Mouse (Mus musculus) stomach, embryonic 14.5 days (tissue): ENCODE data around the gene Ikzf3. TPM values are rescaled to one million over a fixed set of nuclear protein-coding genes. Genes with fewer than 3 reads are reported as not detected.

Experiments
- ATAC-seq: fragments of 200-750 bp; cut with Nextera tagmentation; 2 replicates; pipeline ENCODE4 v1.8.0; 2017; ENCODE audit warnings: low read depth, moderate TSS enrichment; ENCODE audit not compliant: insufficient number of reproducible peaks, insufficient read depth, low FRiP score
- H3K27ac ChIP-seq: fragments of 300-500 bp; sonication (generic); 2 replicates; pipeline ENCODE4 v1.5.1; 2014; ENCODE audit warnings: mild to moderate bottlenecking, low read length, moderate library complexity, mixed read lengths
- H3K27me3 ChIP-seq: fragments of 300-500 bp; sonication (generic); 2 replicates; pipeline ENCODE4 v1.6.1; 2014; ENCODE audit warnings: low read length, control low read depth, mixed read lengths; ENCODE audit not compliant: control insufficient read depth, insufficient read depth
- H3K36me3 ChIP-seq: fragments of 300-500 bp; sonication (generic); 2 replicates; pipeline ENCODE4 v1.6.1; 2014; ENCODE audit warnings: mild to moderate bottlenecking, control low read depth, low read length, moderate library complexity, mixed read lengths; ENCODE audit not compliant: control insufficient read depth, insufficient read depth
- H3K4me1 ChIP-seq: fragments of 300-500 bp; sonication (generic); 2 replicates; pipeline ENCODE4 v1.6.1; 2014; ENCODE audit warnings: low read length, control low read depth, mixed read lengths; ENCODE audit not compliant: control insufficient read depth, insufficient read depth
- H3K4me2 ChIP-seq: fragments of 300-500 bp; sonication (generic); replicated peaks from 2 replicates; pipeline ENCODE4 v1.6.1; 2014; ENCODE audit warnings: low read depth, low read length, control low read depth
- H3K4me3 ChIP-seq: fragments of 300-500 bp; sonication (generic); 2 replicates; pipeline ENCODE4 v1.5.1; 2014; ENCODE audit warnings: low read depth, low read length, control low read depth
- H3K9ac ChIP-seq: fragments of 300-500 bp; sonication (generic); replicated peaks from 2 replicates; pipeline ENCODE4 v1.6.1; 2014; ENCODE audit warnings: low read depth, mild to moderate bottlenecking, control low read depth, low read length, moderate library complexity, mixed read lengths
- H3K9me3 ChIP-seq: fragments of 300-500 bp; sonication (generic); 2 replicates; pipeline ENCODE4 v1.6.1; 2016; ENCODE audit warnings: low read depth, low read length, control low read depth; ENCODE audit not compliant: control insufficient read depth
- WGBS: fragments of 180-500 bp; shearing (Covaris S2); extraction: QIAGEN DNeasy Blood & Tissue Kit; methylation state at CpG from one replicate; pipeline ENCODE4 v1.1.7; 2014; 5-methylcytosine and 5-hydroxymethylcytosine counted together
- polyA plus RNA-seq: library from polyadenylated mRNA; unstranded; fragments of >200 nt; fragmentation: Nextera tagmentation; extraction: Ambion mirVana; gene quantifications from 2 replicates; pipeline ENCODE4 v1.2.1, GENCODE M21; 2014

Gene Ikzf3
- polyA plus RNA-seq, 1 experiment from 2014 or later: 0.23 TPM

DNA sequence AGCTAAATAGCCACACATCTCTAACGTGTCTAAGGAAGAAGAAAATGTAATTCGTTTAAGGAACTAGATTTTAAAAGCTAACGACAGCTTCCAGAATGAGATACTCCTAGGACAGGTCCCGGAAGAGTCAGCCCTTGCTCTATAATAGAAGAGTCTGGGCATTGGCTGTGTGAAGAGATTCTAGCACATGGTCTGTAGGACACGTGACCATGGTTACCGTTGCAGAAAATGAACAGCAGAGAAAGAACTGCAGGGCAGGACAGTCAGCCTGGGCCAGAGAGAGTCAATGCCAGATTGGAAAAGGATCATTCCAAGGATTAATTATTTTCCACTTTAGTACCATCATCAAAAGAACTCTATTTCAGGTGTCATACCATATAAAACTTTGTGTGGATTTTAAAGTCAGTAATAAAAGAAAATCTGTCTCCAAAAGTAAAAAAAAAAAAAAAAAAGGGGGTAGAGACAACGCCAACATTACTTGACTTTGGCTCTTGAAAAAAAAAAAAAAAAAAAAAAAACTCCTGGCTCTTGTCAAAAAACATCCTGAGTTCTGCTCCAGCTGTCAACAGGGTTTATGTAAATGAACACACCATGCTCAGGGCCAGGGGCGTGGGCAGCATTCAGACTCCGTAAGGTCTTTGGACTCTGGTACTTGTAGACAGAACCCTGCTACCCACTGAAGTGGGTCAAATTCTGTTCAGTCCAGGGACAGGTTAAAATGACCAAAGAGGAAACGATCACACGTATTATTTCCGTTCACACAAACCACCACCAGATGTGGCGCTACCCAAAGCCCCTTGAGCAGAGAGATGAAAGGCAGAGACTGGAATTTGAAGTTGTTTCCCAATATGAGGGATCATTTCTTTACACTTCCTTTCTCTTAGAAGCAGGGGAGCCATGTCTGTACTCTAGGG is 66.5 kb downstream of the Ikzf3 start:
- H3K9me3 ChIP-seq: no peaks in the 10 kb centered on the region
- WGBS: 80% methylated on average over 13 of the region's 13 CpGs

DNA sequence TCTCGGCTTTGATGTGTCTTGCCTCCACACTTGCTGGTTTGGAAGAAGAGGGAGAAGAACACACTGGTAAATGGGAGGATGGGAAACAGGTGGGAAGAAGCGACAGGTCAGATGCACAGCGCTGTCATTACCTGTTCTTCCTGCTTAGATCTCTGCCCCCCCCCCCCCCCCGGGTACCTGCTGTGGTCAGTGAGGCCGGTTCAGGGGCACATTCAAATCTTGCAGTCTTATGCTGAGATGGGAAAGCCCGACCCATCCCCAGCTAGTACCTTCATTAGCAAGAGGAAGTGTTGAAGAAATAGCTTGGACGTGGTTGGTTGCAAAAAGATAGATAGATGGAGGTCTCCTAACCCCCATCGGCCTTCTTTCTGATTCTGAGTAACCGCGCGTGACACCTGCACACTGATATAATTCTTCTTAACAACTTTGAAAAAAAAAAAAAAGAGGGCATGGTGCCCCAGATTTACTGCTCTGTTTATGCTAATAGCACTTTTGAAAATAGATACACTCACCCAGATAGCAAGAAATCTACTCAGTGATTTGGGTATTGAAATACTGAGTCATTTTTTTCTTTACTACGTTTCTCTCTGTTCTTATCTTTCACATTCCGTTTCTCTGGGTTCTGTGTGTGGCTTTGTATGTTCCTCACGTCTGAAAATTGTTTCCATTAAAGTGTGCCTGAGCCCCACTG is 68.7 kb downstream of the Ikzf3 start:
- H3K9ac ChIP-seq: no peak overlapping the region
- H3K4me2 ChIP-seq: no peak overlapping the region
- no peak overlapping the region for H3K4me3 ChIP-seq
- H3K4me1 ChIP-seq: no peaks in the 10 kb centered on the region
- no peaks in the 10 kb centered on the region for H3K9me3 ChIP-seq
- no peaks in the 10 kb centered on the region for H3K36me3 ChIP-seq
- H3K27me3 ChIP-seq: no peaks in the 10 kb centered on the region
- WGBS: 62% methylated on average over 14 of the region's 14 CpGs
- no peak for ATAC-seq
- no peak overlapping the region for H3K27ac ChIP-seq

More for the DNA sequence above, 66.5 kb downstream of the Ikzf3 start:
- Histone ChIP-seq H3K27ac (no peak overlapping the region), H3K27me3 (no peaks in the 10 kb centered on the region), H3K36me3 (no peaks in the 10 kb centered on the region), H3K4me1 (no peaks in the 10 kb centered on the region), H3K4me3 (no peak overlapping the region), H3K4me2 (no peak overlapping the region), H3K9ac (no peak overlapping the region)
- ATAC-seq: no peak

DNA sequence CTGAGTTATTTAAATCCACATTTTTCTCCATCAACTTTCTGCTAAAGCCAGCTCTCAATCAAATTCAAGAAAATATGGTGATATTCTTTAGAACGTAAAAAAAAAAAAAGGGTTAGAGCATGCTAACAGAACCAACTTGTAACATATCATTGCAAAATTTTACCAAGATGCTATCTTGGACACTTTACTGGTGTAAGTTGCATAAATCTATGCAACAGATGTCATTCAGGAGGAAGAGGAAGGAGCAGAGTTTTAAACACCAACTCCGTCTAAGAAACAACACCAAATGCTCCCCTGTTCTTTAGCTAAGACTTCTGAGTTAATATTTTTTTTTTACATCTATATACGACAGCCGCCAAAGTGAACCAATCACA is 69.4 kb downstream of the Ikzf3 start:
- no peak for ATAC-seq
- no peak overlapping the region for H3K9ac ChIP-seq
- 73% methylated on average over 4 of the region's 4 CpGs for WGBS

DNA sequence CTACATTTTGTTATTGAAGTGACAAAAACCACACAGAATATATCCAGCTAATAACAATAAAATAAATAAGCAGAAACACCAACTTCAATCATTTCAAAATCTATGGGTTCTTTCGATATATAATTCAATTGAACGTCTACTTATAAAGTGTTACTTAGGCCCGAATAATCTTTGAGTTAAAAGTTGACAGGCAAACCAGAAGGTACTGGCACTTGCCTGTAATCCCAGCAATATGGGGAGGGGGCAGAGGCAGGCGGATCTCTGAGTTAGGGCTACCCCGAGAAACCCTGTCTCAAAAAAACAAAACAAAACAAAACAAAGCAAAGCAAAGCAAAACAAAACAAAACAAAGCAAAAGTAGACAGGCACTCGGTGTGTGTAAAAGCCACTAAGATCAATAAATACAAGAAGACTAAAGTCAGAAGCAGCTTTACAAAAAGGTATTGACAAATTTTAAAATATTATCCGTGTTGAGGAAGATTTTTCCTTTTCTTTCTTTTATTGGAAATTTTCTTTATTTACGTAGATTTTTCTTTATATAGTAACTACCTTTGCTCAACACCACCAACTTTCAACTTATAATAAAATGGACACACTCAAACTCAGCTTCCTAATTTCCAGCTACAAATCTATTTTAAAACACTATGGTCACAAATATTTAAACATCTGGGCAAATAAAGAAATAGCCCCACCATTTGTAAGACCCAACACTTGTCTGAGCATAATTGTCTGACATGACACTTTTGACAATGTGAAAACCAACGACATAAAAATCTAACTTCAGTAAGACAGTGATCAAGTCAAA is 70.0 kb downstream of the Ikzf3 start:
- ATAC-seq: no peak
- WGBS: 85% methylated on average over 9 of the region's 9 CpGs

More for the DNA sequence above, 69.4 kb downstream of the Ikzf3 start:
- Histone ChIP-seq H3K36me3 (no peaks in the 10 kb centered on the region), H3K4me3 (no peak overlapping the region), H3K4me2 (no peak overlapping the region), H3K27ac (no peak overlapping the region), H3K4me1 (no peaks in the 10 kb centered on the region), H3K9me3 (no peaks in the 10 kb centered on the region), H3K27me3 (no peaks in the 10 kb centered on the region)

DNA sequence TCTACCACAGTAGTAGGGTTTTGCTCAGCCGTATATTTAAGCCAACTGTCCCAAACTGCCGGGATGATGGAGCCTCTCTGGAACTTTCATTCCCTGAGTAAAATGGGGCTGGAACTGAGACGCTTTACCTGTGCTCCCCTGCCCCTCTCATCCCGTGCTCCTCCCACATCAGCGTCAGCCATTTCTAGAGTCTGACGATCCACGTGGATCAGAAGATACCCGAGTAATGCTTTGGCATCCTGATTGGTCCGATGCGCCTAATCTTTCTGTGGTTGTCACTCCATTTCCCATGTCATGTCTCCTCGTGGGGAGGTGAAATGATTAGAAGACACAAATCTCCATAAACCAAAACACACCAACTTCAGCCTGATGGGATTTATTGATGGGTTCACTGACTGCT is 70.9 kb downstream of the Ikzf3 start:
- Histone ChIP-seq H3K27ac (no peak overlapping the region), H3K4me3 (no peak overlapping the region), H3K9ac (no peak overlapping the region), H3K36me3 (no peaks in the 10 kb centered on the region), H3K9me3 (no peaks in the 10 kb centered on the region), H3K27me3 (no peaks in the 10 kb centered on the region), H3K4me1 (no peaks in the 10 kb centered on the region), H3K4me2 (no peak overlapping the region)
- ATAC-seq: no peak
- 87% methylated on average over 11 of the region's 11 CpGs for WGBS

More for the DNA sequence above, 70.0 kb downstream of the Ikzf3 start:
- no peak overlapping the region for H3K4me2 ChIP-seq
- H3K27me3 ChIP-seq: no peaks in the 10 kb centered on the region
- no peak overlapping the region for H3K4me3 ChIP-seq
- H3K36me3 ChIP-seq: no peaks in the 10 kb centered on the region
- no peaks in the 10 kb centered on the region for H3K4me1 ChIP-seq
- H3K9ac ChIP-seq: no peak overlapping the region
- H3K27ac ChIP-seq: no peak overlapping the region
- H3K9me3 ChIP-seq: no peaks in the 10 kb centered on the region

DNA sequence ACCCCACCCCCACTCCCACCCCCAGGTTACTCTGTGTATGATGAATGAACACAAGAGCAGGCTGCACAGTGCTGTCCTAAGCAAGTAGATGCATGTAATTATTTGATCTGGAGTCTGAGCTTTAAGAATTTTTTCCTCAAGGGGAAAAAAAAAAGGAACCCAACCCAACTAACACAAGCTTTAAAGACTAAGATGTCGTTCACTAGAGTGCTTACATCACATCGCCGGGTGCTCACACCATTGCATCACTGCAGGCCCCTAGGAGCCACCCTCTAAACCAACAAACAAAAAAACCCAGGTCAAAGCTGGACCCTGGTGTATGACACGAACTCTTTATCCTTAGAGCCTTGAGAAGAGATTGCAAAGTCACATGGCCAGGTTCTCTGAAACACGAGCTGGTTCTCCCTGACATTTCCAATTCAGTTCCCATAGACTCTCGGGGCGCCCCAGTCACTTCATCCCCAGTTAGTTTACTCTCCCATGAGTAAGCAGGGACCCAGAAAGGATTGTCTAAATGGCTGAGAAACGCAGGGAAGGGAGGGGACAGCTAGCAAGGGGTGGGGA is 71.8 kb downstream of the Ikzf3 start:
- WGBS: 50% methylated on average over 8 of the region's 8 CpGs
- no peak overlapping the region for H3K9ac ChIP-seq

DNA sequence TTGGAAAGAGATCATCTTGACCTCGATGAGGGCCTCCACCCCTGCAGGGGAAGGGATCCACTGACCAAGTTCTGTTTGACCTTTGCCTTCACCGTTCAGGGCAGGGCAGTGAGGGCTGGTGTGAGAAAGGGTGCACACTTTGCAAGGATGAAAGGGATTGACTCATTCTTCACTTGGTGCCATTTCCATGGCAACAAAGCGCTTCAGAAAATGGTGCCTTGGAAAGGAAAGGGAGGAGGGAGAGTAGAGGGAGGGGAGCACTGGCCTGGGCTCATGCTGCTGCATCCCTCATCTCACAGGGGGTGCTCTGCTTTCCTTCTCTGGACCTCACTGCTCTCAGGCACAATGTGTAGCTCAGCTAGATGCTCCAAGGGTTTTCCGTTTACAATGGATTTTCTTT is 73.1 kb downstream of the Ikzf3 start:
- no peaks in the 10 kb centered on the region for H3K36me3 ChIP-seq
- WGBS: 62% methylated on average over 4 of the region's 4 CpGs
- no peak overlapping the region for H3K9ac ChIP-seq
- no peaks in the 10 kb centered on the region for H3K27me3 ChIP-seq
- no peak overlapping the region for H3K4me3 ChIP-seq
- no peak for ATAC-seq
- no peak overlapping the region for H3K27ac ChIP-seq
- no peaks in the 10 kb centered on the region for H3K4me1 ChIP-seq
- no peak overlapping the region for H3K4me2 ChIP-seq
- no peaks in the 10 kb centered on the region for H3K9me3 ChIP-seq

More for the DNA sequence above, 71.8 kb downstream of the Ikzf3 start:
- no peaks in the 10 kb centered on the region for H3K27me3 ChIP-seq
- no peak overlapping the region for H3K27ac ChIP-seq
- no peaks in the 10 kb centered on the region for H3K4me1 ChIP-seq
- no peak for ATAC-seq
- H3K4me2 ChIP-seq: no peak overlapping the region
- H3K36me3 ChIP-seq: no peaks in the 10 kb centered on the region
- H3K4me3 ChIP-seq: no peak overlapping the region
- H3K9me3 ChIP-seq: no peaks in the 10 kb centered on the region

DNA sequence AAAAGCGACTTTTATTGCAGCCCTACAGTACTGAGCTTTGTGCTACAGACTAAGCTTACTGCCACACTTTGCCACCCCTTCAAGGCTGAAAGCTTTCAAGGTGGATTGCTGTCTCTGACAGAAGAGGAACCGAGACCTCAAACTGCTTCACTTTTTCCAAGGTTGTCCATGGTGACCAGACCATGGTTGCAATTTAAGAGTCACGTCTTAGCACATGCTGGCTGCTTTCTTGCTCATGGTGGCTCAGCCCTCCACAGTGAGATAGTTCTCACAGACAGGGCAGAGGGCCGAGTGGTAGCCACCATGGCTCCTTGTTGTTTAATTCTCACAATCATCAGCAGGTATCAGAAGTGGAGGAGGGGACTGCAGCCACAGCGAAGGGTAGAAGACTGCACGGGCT is 75.0 kb downstream of the Ikzf3 start:
- H3K4me2 ChIP-seq: no peak overlapping the region
- no peak overlapping the region for H3K9ac ChIP-seq
- no peak overlapping the region for H3K27ac ChIP-seq
- H3K9me3 ChIP-seq: no peaks in the 10 kb centered on the region
- no peaks in the 10 kb centered on the region for H3K27me3 ChIP-seq
- H3K4me1 ChIP-seq: no peaks in the 10 kb centered on the region
- WGBS: 75% methylated on average over 6 of the region's 6 CpGs
- ATAC-seq: no peak
- H3K36me3 ChIP-seq: no peaks in the 10 kb centered on the region
- no peak overlapping the region for H3K4me3 ChIP-seq
